Mouse (Mus musculus) liver, adult 2 months (tissue): ENCODE measurements at regions not wholly inside any gene's neighbourhood (a gene's known extent, or its start where the extent isn't known, plus 50 kb on each side); places are given as distances from the start of the nearest gene placed in this dataset.

Experiments used
- CTCF ChIP-seq: fragments of 200-500 bp; IDR thresholded peaks from 2 replicates; pipeline ENCODE4 v1.5.1; 2011; ENCODE audit warnings: low read depth, low read length, control low read depth
- POLR2A ChIP-seq: fragments of 200-500 bp; IDR thresholded peaks from 2 replicates; pipeline ENCODE4 v1.6.1; 2011; ENCODE audit warnings: low read length, control low read depth; ENCODE audit not compliant: insufficient read depth; ENCODE audit errors: extremely low read depth

DNA sequence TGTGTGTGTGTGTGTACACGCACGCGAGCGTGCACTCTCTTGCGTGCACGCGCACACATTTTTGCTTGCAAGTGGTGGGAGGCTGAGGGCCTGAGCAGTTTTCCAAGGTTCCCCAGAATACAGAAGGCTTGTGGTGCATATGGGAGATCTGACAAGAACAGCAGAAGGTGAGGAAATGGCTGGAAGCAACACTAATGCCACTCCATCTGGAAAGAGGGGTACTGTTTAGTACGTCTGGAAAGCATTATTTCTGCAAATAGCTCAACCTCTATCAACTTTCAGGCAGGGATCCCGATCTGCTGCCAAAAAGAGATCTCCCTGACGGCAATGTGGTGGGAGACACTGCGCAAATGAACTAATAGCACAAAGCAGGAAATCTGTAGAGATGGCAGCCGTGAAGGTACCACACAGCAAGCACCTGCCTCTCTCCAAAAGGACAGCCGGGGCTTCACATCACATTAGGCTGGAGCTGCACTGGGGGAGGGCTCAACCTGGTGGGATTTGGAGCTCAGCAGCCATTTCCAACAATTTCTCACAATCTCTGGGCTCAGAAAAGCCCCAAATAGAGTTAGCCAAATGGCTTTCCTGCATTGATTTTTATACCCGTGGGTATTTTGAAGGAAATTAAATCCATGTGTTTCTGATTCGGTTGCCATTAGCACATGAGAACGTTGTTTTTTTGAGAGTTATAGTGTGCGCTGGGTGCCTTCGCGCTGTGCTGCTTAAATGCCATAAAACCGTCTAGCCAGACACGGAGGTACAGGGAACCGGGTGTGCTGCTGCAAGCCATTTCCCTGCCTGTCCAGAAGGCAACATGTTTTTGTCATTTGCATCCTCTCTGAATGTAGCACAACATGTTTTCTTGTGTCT is 780.6 kb upstream of the Car8 start:
- TF ChIP-seq POLR2A (no peak), CTCF (no peak)
